ENCODE assay signal across 8 mouse cellular contexts in the genomic region with DNA sequence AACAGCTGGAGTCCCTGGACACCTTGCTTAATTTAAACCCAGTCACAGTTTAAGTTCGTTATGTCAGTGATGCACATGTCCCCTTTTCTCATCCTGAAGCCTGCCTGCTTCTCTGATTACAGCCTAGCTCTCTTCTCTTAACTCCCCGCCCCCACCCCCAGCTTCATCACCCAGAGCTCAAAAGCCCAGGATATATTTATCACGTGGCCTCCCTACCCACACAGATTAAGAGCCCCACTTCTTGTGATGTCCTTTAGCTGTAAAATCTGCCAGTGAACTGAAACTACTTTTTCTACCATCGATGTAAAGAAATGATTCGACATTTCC. TPM values are rescaled to one million over a fixed set of nuclear protein-coding genes. Genes with fewer than 3 reads are reported as not detected.
DNase-seq lines count a peak whose midpoint lies in the region; ATAC-seq and TF ChIP-seq lines count a peak whose summit lies in the region.

No protein-coding gene starts in this region.

- no peaks in the 10 kb centered on the region for H3K4me1 ChIP-seq in heart, embryonic 11.5 days (ENCODE audit: control insufficient read depth, insufficient read depth, low read length)
- peaks cover 14% of the 10 kb centered on the region for H3K4me1 ChIP-seq in forebrain, embryonic 10.5 days
- H3K4me1 ChIP-seq in liver, adult 2 months (ENCODE audit: control insufficient read depth, insufficient read depth, low read length), result peaks cover 4% of the 10 kb centered on the region
- peaks cover 3% of the 10 kb centered on the region; the same call in 1 of the 2 replicates for H3K4me1 ChIP-seq in stomach, embryonic 15.5 days

- no peaks in the 10 kb centered on the region for H3K27me3 ChIP-seq in heart, embryonic 11.5 days (ENCODE audit: control insufficient read depth, insufficient read depth, low read length)
- H3K27me3 ChIP-seq in forebrain, embryonic 10.5 days (ENCODE audit: poor library complexity, severe bottlenecking), result no peaks in the 10 kb centered on the region
- no peaks in the 10 kb centered on the region for H3K27me3 ChIP-seq in liver, adult 2 months (ENCODE audit: control insufficient read depth, insufficient read depth, low read length)
- H3K27me3 ChIP-seq in stomach, embryonic 15.5 days (replicated peaks), result no peaks in the 10 kb centered on the region

- no peaks in the 10 kb centered on the region for H3K36me3 ChIP-seq in heart, embryonic 11.5 days (ENCODE audit: control insufficient read depth, insufficient read depth, low read length)
- 0 out of 2 replicates have a peak, but pooled peaks cover 3% of the 10 kb centered on the region for H3K36me3 ChIP-seq in forebrain, embryonic 10.5 days (replicated peaks)
- H3K36me3 ChIP-seq in liver, adult 2 months (ENCODE audit: control insufficient read depth, insufficient read depth, low read length), result no peaks in the 10 kb centered on the region
- no peaks in the 10 kb centered on the region for H3K36me3 ChIP-seq in stomach, embryonic 15.5 days

- intact Hi-C loops in gastrocnemius, postnatal 14 days (cut with DNase I; ENCODE audit: low total_unique reads), result no loop called here

- H3K4me3 ChIP-seq in heart, embryonic 11.5 days (ENCODE audit: low read depth, low read length), result peak overlapping the region; percentile 55
- peak overlapping the region; percentile 95 for H3K4me3 ChIP-seq in forebrain, embryonic 10.5 days
- H3K4me3 ChIP-seq in liver, adult 2 months (ENCODE audit: insufficient read depth, low read depth, low read length), result peak overlapping the region; percentile 42
- peak overlapping the region; percentile 99 for H3K4me3 ChIP-seq in stomach, embryonic 15.5 days (replicated peaks)

- ATAC-seq in heart, embryonic 11.5 days (replicated peaks; ENCODE audit: insufficient number of reproducible peaks, low FRiP score, low TSS enrichment), result no peak
- ATAC-seq in CD4-positive, CD25-positive, alpha-beta regulatory T cell, adult 4 months, result peak; percentile 12
- no peak for ATAC-seq in stomach, embryonic 15.5 days (ENCODE audit: insufficient read depth, low FRiP score, low read depth)

- no peak for TF ChIP-seq POLR2A in liver, adult 2 months (IDR thresholded peaks at IDR 0.05; ENCODE audit: extremely low read depth, insufficient read depth, low read length)

- DNase-seq in heart, adult 9 months (ENCODE audit: low spot score in 2 of 2), result no peak
- no peak for DNase-seq in forebrain, embryonic 10.5 days (ENCODE audit: extremely low spot score, low spot score)
- DNase-seq in liver, adult 2 months (ENCODE audit: extremely low read depth, low read depth, low spot score), result no peak
- no peak for DNase-seq in left cerebral cortex, adult 18-20 months (ENCODE audit: low spot score in 2 of 2)
- no peak for DNase-seq in gastrocnemius, postnatal 14 days

- no peaks in the 10 kb centered on the region for H3K9me3 ChIP-seq in heart, embryonic 11.5 days (replicated peaks; ENCODE audit: control insufficient read depth, low read length)
- H3K9me3 ChIP-seq in forebrain, embryonic 10.5 days, result no peaks in the 10 kb centered on the region
- H3K9me3 ChIP-seq in stomach, embryonic 15.5 days, result no peaks in the 10 kb centered on the region

- H3K4me2 ChIP-seq in heart, embryonic 11.5 days, result peak overlapping the region; percentile 94
- peak overlapping the region; percentile 87 for H3K4me2 ChIP-seq in stomach, embryonic 15.5 days

- peaks cover 2% of the 10 kb centered on the region; the same call in 1 of the 2 replicates for H3K79me2 ChIP-seq in liver, adult 2 months (ENCODE audit: control insufficient read depth, insufficient read depth, low read length)

- no peak for TF ChIP-seq CTCF in liver, adult 2 months (IDR thresholded peaks at IDR 0.05; ENCODE audit: low read depth, low read length)

- H3K27ac ChIP-seq in heart, embryonic 11.5 days (ENCODE audit: low read depth, low read length), result peak overlapping the region; percentile 92
- H3K27ac ChIP-seq in forebrain, embryonic 10.5 days, result peak overlapping the region; percentile 96
- H3K27ac ChIP-seq in liver, adult 2 months (replicated peaks; ENCODE audit: insufficient read depth, low read depth, low read length), result no peak overlapping the region
- H3K27ac ChIP-seq in stomach, embryonic 15.5 days, result peak overlapping the region; percentile 86

- 21% methylated on average over 5 of the region's 5 CpGs for WGBS in heart, embryonic 11.5 days (ENCODE audit: insufficient replicate concordance)
- 30% methylated on average over 5 of the region's 5 CpGs for WGBS in forebrain, embryonic 10.5 days
- WGBS in liver, adult 2 months, result 26% methylated on average over 5 of the region's 5 CpGs
- 17% methylated on average over 5 of the region's 5 CpGs for WGBS in stomach, embryonic 15.5 days

- peak overlapping the region; percentile 77 for H3K9ac ChIP-seq in heart, embryonic 11.5 days (ENCODE audit: low read depth, low read length)
- H3K9ac ChIP-seq in liver, adult 2 months (ENCODE audit: low read depth, low read length), result peak overlapping the region; percentile 76; the same call in 1 of the 2 replicates
- peak overlapping the region; percentile 48; the same call in 1 of the 2 replicates for H3K9ac ChIP-seq in stomach, embryonic 15.5 days

RNA-seq across cellular contexts. Expression of a gene that starts 1.0 kb away (rescaled TPM):
- polyA plus RNA-seq in heart, embryonic 11.5 days (2014; fragmentation: Nextera tagmentation; extraction: Ambion mirVana), result 69.2 and 92.2 TPM in 2 replicates
- 10 to 100 TPM; 36.1 to 44.5 TPM for polyA plus RNA-seq in CD4-positive, CD25-positive, alpha-beta regulatory T cell, adult 4 months (2017; shearing (Covaris generic))
- polyA plus RNA-seq in forebrain, embryonic 10.5 days (2016; fragmentation: Nextera tagmentation; extraction: Ambion mirVana), result 51.3 and 51.4 TPM in 2 replicates
- total RNA-seq in liver, adult 2 months (2014; rRNA removed), result 20.1 and 21.6 TPM in 2 replicates
- polyA plus RNA-seq in liver, adult 2 months (2012; rRNA removed), result 5.4 and 5.5 TPM in 2 replicates
- polyA plus RNA-seq in stomach, embryonic 15.5 days (2015; fragmentation: Nextera tagmentation; extraction: Ambion mirVana), result 67.4 and 68.6 TPM in 2 replicates
- 100 to 1,000 TPM; 438 to 460 TPM for total RNA-seq in left cerebral cortex, adult 18-20 months (2021)
- 100 to 1,000 TPM in 1 of 2 experiments, 10 to 100 TPM in 1; 89.9 to 106 TPM for total RNA-seq in gastrocnemius, postnatal 14 days (2021)

Comparison
In these comparisons a context has a peak if more than half of its experiments do, and no peak if none do; other contexts are left out.
1. H3K4me3 ChIP-seq: peak in every context shown above with its lines; median percentile 99 in stomach, embryonic 15.5 days; 95 in forebrain, embryonic 10.5 days; 55 in heart, embryonic 11.5 days; 42 in liver, adult 2 months.